Mouse (Mus musculus) left cerebral cortex, adult 11 months (tissue): ENCODE measurements around the gene Scn8a.

Experiments
- DNase-seq: peaks from one replicate; pipeline ENCODE4 v3.0.0; 2022; ENCODE audit warnings: low spot score

Scn8a gene

DNA sequence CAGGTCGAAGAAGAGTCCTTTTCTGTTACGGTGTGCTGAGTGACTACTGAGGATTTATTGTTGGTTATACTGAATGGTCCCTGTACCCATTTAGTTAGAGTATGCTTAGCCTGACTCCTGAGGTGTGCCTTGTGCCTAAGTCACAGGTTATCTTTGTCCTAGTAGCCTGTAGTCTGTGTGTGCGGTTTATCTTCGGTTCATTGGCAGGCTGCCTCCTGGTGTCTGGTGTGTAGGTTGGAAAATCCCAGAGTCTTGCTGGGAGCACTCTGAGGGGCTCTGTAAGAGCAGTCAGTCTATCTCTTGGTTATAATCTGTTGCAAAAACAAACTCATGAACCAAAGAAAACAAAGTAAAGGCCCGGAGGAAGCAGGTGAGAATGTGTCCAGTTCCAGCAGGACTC is 11.7 kb downstream of the Scn8a start:
- no peak for DNase-seq

- no peak for DNase-seq
Observed at GRCm38 (mm10) chr15:100884481-100884880, 14.8 kb downstream of the Scn8a start.

- DNase-seq: no peak
Observed at GRCm38 (mm10) chr15:100891962-100892361, 22.3 kb downstream of the Scn8a start.

- no peak for DNase-seq
Observed at GRCm38 (mm10) chr15:100896502-100896901, 26.8 kb downstream of the Scn8a start.

DNA sequence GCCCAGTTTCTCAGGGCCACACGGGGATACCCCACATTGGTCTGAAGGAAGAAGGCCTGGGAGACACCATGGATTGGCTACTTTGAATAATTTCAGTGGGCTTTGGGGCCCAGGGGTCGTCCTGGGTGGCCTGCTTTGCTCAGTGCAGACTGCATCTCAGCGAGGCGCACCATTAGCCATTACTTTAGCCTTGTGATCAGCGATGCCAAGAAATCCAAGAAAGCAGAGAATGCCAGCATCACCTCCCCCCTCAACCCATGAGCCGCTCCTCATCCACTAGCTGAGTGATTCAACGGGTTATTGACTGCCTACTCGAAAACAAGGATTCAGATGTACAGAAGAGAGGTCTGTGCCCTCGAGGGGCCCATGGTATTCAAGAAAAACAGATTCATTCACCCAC is 34.2 kb downstream of the Scn8a start:
- DNase-seq: no peak

GRCm38 (mm10) chr15:100905006-100905405 is 35.3 kb downstream of the Scn8a start:
- no peak for DNase-seq

DNA sequence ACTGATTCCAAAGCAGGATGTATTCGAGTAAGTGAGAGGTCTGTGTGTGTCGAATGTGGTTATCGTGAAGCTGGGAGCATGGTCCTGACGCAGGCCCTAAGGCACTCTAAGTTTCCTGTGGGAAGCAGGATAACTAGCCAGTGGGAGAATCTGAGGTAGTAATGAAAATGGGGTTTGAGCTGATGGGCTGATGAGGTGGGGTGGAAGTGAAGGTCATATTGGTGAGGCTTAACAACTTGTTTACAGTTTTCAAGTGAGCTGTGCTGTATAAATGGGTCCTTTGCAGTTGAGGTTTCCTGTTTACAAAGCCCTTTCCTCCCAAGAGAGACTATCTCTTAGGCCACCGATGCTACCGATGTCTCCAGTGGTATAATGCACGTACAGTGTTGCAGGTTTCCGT is 36.1 kb downstream of the Scn8a start:
- no peak for DNase-seq

GRCm38 (mm10) chr15:100908817-100909216 is 39.2 kb downstream of the Scn8a start:
- no peak for DNase-seq

DNA sequence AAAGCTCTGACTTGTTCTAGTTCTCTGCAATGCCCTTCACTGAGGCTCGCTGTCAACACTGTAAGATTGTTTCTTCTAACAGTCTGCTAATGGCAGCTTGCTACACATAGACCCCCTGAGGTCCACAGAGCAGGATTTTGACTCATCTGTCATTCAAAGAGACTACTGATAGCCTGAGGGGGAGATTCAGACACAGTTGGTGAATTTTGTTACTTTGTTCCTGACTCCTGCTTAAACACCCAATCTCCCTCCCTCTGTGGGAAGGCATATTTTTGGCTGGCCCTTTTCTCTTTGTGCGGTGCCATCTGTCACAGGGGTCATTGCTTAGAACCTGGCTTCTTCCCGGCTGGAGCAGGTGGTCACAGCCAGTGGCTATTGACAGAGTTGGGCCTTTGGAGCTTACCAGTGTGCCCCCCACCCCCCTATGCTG is 40.1 kb downstream of the Scn8a start:
- DNase-seq: no peak

- peak; percentile 49 for DNase-seq
Observed at GRCm38 (mm10) chr15:100910381-100910841, 40.8 kb downstream of the Scn8a start.

DNA sequence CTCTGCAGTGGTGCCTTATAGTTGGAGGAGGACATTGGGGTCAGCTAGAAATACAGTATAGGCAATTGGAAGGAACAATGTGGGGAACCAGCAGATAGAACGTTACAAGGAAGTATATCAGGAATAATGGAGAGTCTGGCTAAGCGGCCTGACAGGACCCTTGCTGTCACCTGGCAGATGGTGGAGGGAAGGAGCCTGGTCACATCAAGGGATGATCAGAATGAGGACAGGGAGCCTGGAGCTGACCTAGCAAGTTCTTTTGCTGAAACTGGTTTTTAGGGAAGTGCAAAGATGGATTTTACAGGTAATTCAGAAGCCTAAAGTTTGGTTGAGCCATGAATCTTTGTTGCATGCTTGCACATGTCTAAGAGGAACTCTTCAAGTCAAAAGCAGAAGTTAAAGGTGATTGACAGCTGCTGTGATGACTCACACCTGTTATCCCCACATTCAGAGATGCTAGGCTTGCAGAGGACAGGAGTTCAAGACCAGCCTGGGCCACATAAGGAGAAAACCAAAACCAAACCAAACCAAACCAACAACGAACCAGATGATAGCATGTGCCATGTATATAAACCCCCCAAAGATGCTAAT is 43.1 kb downstream of the Scn8a start:
- no peak for DNase-seq

DNA sequence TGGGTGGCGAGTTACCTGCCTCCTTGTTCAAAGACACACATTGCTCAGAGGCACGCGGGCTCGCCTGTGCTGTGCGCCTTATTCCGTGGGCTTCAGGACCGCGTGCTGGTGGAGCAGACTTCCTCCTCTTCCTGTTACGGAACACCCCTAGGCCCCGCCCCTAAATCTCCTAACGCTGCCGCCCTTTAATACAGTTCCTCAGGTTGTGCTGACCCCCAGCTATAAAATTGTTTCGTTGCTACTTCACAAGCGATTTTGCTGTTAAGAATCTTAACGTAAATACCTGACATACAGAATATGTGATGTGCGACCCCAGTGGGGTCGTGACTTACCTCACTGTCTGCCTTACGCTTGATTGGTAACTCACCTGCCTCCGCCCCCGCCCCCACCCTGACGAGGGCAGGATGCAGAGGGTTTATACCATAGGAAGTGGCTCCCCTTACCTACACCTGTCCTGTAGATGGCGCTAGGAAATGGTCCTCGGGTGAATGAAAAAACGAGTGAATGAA is 45.1 kb downstream of the Scn8a start:
- no peak for DNase-seq

GRCm38 (mm10) chr15:100918046-100918445 is 48.4 kb downstream of the Scn8a start:
- DNase-seq: no peak

- DNase-seq: no peak
Observed at GRCm38 (mm10) chr15:100922210-100922609, 52.6 kb downstream of the Scn8a start.

GRCm38 (mm10) chr15:100923476-100923875 is 53.8 kb downstream of the Scn8a start:
- peak; percentile 75 for DNase-seq

- DNase-seq: no peak
Observed at GRCm38 (mm10) chr15:100924941-100925340, 55.3 kb downstream of the Scn8a start.

- no peak for DNase-seq
Observed at GRCm38 (mm10) chr15:100930477-100930876, 60.8 kb downstream of the Scn8a start.

GRCm38 (mm10) chr15:100936176-100936575 is 66.5 kb downstream of the Scn8a start:
- no peak for DNase-seq

DNA sequence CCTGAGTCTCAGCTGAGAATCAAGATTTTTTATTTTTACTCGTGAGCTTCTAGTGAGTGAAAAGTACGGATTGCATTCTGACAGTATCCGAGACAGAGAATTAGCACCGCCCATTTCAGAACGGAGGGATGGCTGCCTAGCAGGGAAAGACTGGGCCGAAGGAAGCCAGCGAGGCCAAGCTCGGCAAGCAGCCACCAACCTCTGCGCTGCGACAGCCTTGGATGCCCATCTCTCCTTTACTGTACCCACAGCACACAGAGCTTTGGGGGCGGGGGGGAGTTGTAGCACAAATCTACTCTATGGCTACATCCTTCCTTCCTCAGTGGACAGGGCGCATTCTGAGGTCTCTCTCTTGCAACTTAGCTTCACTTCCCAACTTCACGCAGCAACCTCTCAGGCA is 78.7 kb downstream of the Scn8a start:
- DNase-seq: no peak

GRCm38 (mm10) chr15:100949169-100949568 is 79.5 kb downstream of the Scn8a start:
- DNase-seq: no peak

DNA sequence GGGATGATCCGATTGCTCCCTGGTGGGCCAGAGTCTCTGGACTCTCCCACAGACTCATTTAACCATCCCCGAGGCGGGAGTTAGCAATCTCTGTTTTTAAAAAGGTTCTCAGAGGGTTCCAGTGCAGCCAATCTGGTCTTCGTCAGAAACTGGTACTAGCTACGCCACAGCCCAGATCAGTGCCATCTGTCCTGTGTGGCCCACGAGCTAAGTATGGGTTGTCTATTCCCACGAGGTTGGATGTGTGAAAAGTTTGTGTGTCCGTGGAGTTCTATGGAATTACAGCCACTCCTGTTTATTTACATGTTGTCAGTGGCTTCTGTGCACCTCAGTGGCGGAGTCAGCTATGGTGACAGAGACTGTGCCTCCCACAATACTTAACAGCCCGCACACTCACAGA is 81.8 kb downstream of the Scn8a start:
- no peak for DNase-seq

- no peak for DNase-seq
Observed at GRCm38 (mm10) chr15:100952292-100952691, 82.6 kb downstream of the Scn8a start.

- no peak for DNase-seq
Observed at GRCm38 (mm10) chr15:100952854-100953253, 83.2 kb downstream of the Scn8a start.

GRCm38 (mm10) chr15:100953955-100954354 is 84.3 kb downstream of the Scn8a start:
- DNase-seq: no peak
